Mouse (Mus musculus) adrenal gland, adult 18-20 months (tissue): ENCODE data around the gene Fbxl4. TPM values are rescaled to one million over a fixed set of nuclear protein-coding genes. Genes with fewer than 3 reads are reported as not detected.

Experiments
- DNase-seq, 2 experiments: peaks; one replicate each; pipeline ENCODE4 v3.0.0; 2021 to 2022; ENCODE audit warnings: low spot score in 2 of 2
- total RNA-seq, 2 experiments: library from RNA; stranded (reverse); gene quantifications; 1 replicate in 1 of 2; 2 replicates in 1 of 2; pipeline ENCODE4 v1.2.3; 2021

Fbxl4 gene
- total RNA-seq, 2 experiments from 2014 or later, result 15.6 to 18.6 TPM

GRCm38 (mm10) chr4:22476967-22477710, 119.8 kb downstream of the Fbxl4 start:
- peak; percentile 29 to 38 for DNase-seq

GRCm38 (mm10) chr4:22477711-22478230, 120.4 kb downstream of the Fbxl4 start:
- DNase-seq, result no peak

- DNase-seq, result no peak
Observed at GRCm38 (mm10) chr4:22478488-22479367, 121.4 kb downstream of the Fbxl4 start.

GRCm38 (mm10) chr4:22479368-22480090, 122.2 kb downstream of the Fbxl4 start:
- no peak for DNase-seq

GRCm38 (mm10) chr4:22480091-22480857, 122.9 kb downstream of the Fbxl4 start:
- no peak for DNase-seq

- DNase-seq, result no peak
Observed at GRCm38 (mm10) chr4:22480858-22481205, 123.5 kb downstream of the Fbxl4 start.

- DNase-seq, result no peak
Observed at GRCm38 (mm10) chr4:22482118-22482517, 124.8 kb downstream of the Fbxl4 start.

GRCm38 (mm10) chr4:22482756-22483280, 125.5 kb downstream of the Fbxl4 start:
- no peak for DNase-seq

GRCm38 (mm10) chr4:22483548-22483947, 126.2 kb downstream of the Fbxl4 start:
- no peak for DNase-seq

Other genes starting within 250 kb of the Fbxl4 start
- gene Pou3f2, start 130.8 kb downstream of the Fbxl4 start, total RNA-seq, result under 1 TPM in 1 of 2 experiments, not detected in 1; 0.07 TPM